Mouse (Mus musculus): Measurements from ENCODE around the gene Erc1. TPM values are rescaled to one million over a fixed set of nuclear protein-coding genes. Genes with fewer than 3 reads are reported as not detected.
"Not testable (repeated sequence)": the region's sequence is repeated elsewhere in the genome, so short reads cannot be mapped to it uniquely, and the experiment has no call there.

Erc1 gene
- polyA plus RNA-seq, 1 experiment from 2014 or later, result 12.7 TPM

DNA sequence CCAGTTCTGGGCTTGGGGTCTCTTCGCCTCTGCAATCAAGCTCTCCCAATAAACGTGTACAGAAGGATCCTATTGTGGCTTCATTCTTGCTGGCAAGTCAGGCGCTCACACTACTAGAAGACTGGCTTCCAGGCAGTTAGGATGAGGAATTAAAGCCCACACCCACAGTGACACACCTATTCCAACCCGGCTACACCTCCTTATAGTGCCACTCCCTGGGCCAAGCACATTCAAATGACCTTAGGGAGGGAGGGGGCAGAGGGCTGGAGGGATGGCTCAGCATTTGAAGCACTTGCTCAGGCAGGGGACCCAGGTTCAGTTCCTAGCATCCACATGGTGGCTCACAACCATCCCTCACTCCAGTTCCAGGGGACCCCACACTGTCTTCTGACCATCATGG is 29.4 kb downstream of the Erc1 start:
- Histone ChIP-seq H3K27me3 (ENCODE audit: control insufficient read depth, insufficient read depth, low read length) (no peaks in the 10 kb centered on the region), H3K4me2 (ENCODE audit: low read depth, low read length) (no peak overlapping the region), H3K9me3 (replicated peaks; ENCODE audit: control insufficient read depth, low read length) (0 out of 2 replicates have a peak, but pooled peaks cover 3% of the 10 kb centered on the region), H3K9ac (ENCODE audit: low read length) (no peak overlapping the region), H3K4me3 (ENCODE audit: low read length) (no peak overlapping the region), H3K36me3 (ENCODE audit: control insufficient read depth, insufficient read depth) (peaks cover 6% of the 10 kb centered on the region), H3K27ac (ENCODE audit: low read length) (no peak overlapping the region), H3K4me1 (ENCODE audit: control insufficient read depth, insufficient read depth, low read length) (no peaks in the 10 kb centered on the region)
- no peak for ATAC-seq (replicated peaks; ENCODE audit: extremely low read depth, insufficient read depth, low FRiP score)
- 93% methylated on average over 4 of the region's 4 CpGs for WGBS

DNA sequence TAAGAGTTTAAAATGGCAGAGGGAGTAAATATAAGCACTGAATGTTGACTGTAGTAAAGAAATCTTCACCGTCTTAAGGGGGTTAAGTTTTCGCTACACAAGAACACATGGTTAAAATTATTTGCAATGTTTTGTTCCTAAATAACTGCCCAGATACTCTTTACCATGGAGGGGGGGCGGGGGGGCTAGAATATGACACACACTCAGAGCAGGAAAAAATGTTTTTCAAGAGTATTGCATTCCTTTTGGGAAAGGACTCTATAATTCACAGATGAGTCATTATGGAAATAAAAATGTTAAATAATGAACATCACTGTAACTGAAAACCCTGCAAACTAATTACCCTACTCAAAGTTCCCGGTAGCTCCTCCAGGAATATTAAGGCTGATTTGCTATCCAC is 32.5 kb downstream of the Erc1 start:
- Histone ChIP-seq H3K4me2 (ENCODE audit: low read depth, low read length) (no peak overlapping the region), H3K4me1 (ENCODE audit: control insufficient read depth, insufficient read depth, low read length) (no peaks in the 10 kb centered on the region), H3K4me3 (ENCODE audit: low read length) (no peak overlapping the region), H3K27ac (ENCODE audit: low read length) (no peak overlapping the region), H3K9ac (ENCODE audit: low read length) (no peak overlapping the region), H3K27me3 (ENCODE audit: control insufficient read depth, insufficient read depth, low read length) (no peaks in the 10 kb centered on the region), H3K9me3 (replicated peaks; ENCODE audit: control insufficient read depth, low read length) (0 out of 2 replicates have a peak, but pooled peaks cover 3% of the 10 kb centered on the region), H3K36me3 (ENCODE audit: control insufficient read depth, insufficient read depth) (peaks cover 6% of the 10 kb centered on the region)
- ATAC-seq (replicated peaks; ENCODE audit: extremely low read depth, insufficient read depth, low FRiP score), result no peak
- 85% methylated on average over 4 of the region's 4 CpGs for WGBS

DNA sequence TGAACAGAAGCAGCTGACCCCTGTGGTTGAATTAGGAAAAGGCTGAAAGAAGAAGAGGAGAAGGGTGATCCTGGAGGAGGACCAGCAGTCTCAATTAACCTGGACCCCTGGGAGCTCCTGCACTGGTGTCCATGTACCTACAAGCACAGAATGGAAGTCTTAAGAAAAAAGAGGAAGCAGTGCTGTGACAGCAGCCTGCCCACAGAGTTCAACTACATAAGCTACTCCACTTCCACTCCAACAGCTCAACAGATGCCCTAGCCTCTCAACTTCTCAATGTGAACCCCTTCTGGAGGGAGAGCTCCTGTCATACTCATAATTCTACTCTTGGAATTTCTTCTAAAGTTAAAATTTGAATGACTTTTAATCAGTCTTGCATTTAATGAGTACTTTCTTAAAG is 34.9 kb downstream of the Erc1 start:
- H3K27me3 ChIP-seq (ENCODE audit: control insufficient read depth, insufficient read depth, low read length); H3K9ac ChIP-seq (ENCODE audit: low read length); H3K9me3 ChIP-seq (replicated peaks; ENCODE audit: control insufficient read depth, low read length); H3K4me1 ChIP-seq (ENCODE audit: control insufficient read depth, insufficient read depth, low read length); H3K36me3 ChIP-seq (ENCODE audit: control insufficient read depth, insufficient read depth); H3K4me3 ChIP-seq (ENCODE audit: low read length); ATAC-seq (replicated peaks; ENCODE audit: extremely low read depth, insufficient read depth, low FRiP score); H3K4me2 ChIP-seq (ENCODE audit: low read depth, low read length); H3K27ac ChIP-seq (ENCODE audit: low read length): not testable (repeated sequence)

DNA sequence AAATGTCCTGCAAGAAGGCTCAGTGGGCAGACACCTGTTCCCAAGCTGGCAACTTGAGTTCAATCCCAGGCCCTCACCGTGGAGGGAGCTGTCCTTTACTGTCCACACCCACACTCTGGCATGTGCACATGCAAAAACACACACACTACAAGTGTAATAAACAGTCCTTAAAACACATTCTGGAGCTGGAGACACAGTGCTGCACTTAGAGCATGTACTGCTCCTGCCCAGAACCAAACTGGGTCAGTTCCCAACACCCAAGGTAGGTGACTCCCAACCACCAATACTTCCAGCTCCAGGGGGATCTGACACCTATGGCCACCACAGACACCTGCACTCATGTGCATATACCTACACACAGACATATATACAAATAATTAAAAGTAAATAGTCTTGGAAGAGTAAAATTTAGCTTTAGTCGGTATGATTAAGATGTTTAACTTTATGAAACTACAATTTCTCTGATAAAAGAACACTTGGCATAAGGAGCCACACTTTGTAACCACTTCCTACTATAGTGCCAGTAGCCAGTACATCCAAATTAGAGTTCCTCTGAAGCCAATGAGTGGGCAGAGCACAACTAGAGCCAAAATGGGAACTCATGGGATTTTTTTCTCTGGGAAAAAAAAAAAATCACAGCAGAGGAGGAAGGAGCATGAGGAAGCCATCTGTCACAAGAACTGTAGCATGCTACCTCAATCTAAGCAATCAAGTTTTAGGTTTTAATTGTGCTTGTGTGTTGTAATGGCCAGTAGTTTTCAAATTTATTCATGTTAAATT is 39.1 kb downstream of the Erc1 start:
- Histone ChIP-seq H3K9ac (ENCODE audit: low read length) (no peak overlapping the region), H3K4me2 (ENCODE audit: low read depth, low read length) (no peak overlapping the region), H3K27ac (ENCODE audit: low read length) (no peak overlapping the region), H3K27me3 (ENCODE audit: control insufficient read depth, insufficient read depth, low read length) (no peaks in the 10 kb centered on the region), H3K9me3 (replicated peaks; ENCODE audit: control insufficient read depth, low read length) (no peaks in the 10 kb centered on the region), H3K4me3 (ENCODE audit: low read length) (no peak overlapping the region), H3K36me3 (ENCODE audit: control insufficient read depth, insufficient read depth) (no peaks in the 10 kb centered on the region), H3K4me1 (ENCODE audit: control insufficient read depth, insufficient read depth, low read length) (no peaks in the 10 kb centered on the region)
- ATAC-seq (replicated peaks; ENCODE audit: extremely low read depth, insufficient read depth, low FRiP score), result no peak
- WGBS, result 74% methylated on average over 2 of the region's 2 CpGs

DNA sequence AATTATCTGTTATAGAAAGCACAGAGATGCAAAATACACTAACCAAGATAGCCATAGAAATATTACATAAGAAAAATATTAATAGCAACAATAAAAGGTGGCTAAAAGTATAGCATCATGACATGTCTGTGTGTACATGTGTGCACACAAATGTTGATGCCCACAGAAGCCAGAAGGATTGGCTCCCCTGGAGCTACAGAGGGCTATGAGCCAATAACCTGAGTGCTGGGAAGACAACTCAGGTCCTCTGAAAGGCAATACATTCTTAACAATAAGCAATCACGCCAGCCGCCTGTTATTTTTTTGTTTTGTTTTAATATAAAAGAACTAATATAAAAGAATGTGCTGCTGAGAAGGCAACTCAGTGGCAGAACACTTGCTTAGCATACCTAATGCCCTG is 44.7 kb downstream of the Erc1 start:
- no peak overlapping the region for H3K4me3 ChIP-seq (ENCODE audit: low read length)
- no peak overlapping the region for H3K4me2 ChIP-seq (ENCODE audit: low read depth, low read length)
- WGBS, result 83% methylated on average over 2 of the region's 2 CpGs
- H3K36me3 ChIP-seq (ENCODE audit: control insufficient read depth, insufficient read depth), result no peaks in the 10 kb centered on the region
- no peak overlapping the region for H3K9ac ChIP-seq (ENCODE audit: low read length)
- no peaks in the 10 kb centered on the region for H3K9me3 ChIP-seq (replicated peaks; ENCODE audit: control insufficient read depth, low read length)
- no peak for ATAC-seq (replicated peaks; ENCODE audit: extremely low read depth, insufficient read depth, low FRiP score)
- no peaks in the 10 kb centered on the region for H3K27me3 ChIP-seq (ENCODE audit: control insufficient read depth, insufficient read depth, low read length)
- H3K4me1 ChIP-seq (ENCODE audit: control insufficient read depth, insufficient read depth, low read length), result no peaks in the 10 kb centered on the region
- no peak overlapping the region for H3K27ac ChIP-seq (ENCODE audit: low read length)

DNA sequence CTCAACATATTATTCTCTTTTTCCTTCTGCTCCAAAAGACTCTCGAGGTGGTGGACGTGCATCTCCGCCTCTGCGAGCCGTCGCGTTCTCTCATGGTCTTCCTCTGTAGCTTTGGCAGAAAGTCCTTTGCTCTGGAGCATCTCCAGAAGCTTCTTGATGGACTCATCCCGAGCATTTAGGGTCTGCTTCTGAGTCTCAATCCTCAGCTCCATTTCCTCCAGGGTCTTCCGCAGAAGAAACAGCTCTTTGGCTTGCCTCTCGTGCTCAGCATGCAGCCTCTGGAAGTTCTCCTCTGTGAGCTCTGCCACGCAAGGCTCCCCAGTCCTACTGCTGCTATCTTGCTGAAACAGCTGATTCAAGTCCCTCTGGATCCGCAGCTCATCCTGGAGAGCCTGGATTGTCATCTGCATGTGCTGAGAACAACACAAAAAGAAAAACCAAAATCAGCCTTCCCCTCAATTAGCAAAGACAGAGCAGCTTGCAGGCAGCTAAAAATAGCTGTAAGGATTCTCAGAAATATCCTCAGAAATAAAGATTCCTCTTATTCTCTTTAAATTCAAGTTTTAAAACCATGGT is 51.0 kb downstream of the Erc1 start:
- Histone ChIP-seq H3K4me3 (ENCODE audit: low read length) (no peak overlapping the region), H3K36me3 (ENCODE audit: control insufficient read depth, insufficient read depth) (peaks cover 6% of the 10 kb centered on the region), H3K9ac (ENCODE audit: low read length) (no peak overlapping the region), H3K4me2 (ENCODE audit: low read depth, low read length) (no peak overlapping the region), H3K4me1 (ENCODE audit: control insufficient read depth, insufficient read depth, low read length) (no peaks in the 10 kb centered on the region), H3K9me3 (replicated peaks; ENCODE audit: control insufficient read depth, low read length) (no peaks in the 10 kb centered on the region), H3K27me3 (ENCODE audit: control insufficient read depth, insufficient read depth, low read length) (no peaks in the 10 kb centered on the region), H3K27ac (ENCODE audit: low read length) (no peak overlapping the region)
- no peak for ATAC-seq (replicated peaks; ENCODE audit: extremely low read depth, insufficient read depth, low FRiP score)
- WGBS, result 88% methylated on average over 12 of the region's 12 CpGs

DNA sequence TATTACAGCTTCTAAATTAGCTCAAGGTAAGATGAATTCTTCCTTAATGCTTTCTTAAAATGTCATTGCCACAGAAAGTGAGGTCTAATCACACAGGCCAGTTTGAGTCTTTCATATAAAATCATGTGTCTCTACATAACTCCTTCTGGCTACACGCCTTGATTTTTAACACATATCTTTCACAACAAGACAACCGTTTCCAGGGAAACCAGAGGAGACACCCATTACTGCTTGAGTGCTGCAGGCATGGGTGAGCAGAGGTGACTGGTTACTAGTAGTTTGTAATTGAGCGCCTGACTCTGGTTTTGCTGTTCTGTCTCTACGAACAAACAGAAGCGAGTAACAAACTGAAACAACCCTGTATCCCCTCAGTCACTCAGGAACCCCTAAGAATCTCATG is 51.7 kb downstream of the Erc1 start:
- no peaks in the 10 kb centered on the region for H3K9me3 ChIP-seq (replicated peaks; ENCODE audit: control insufficient read depth, low read length)
- H3K27ac ChIP-seq (ENCODE audit: low read length), result no peak overlapping the region
- no peaks in the 10 kb centered on the region for H3K4me1 ChIP-seq (ENCODE audit: control insufficient read depth, insufficient read depth, low read length)
- no peak overlapping the region for H3K4me3 ChIP-seq (ENCODE audit: low read length)
- ATAC-seq (replicated peaks; ENCODE audit: extremely low read depth, insufficient read depth, low FRiP score), result no peak
- 91% methylated on average over 5 of the region's 5 CpGs for WGBS
- no peak overlapping the region for H3K9ac ChIP-seq (ENCODE audit: low read length)
- no peaks in the 10 kb centered on the region for H3K27me3 ChIP-seq (ENCODE audit: control insufficient read depth, insufficient read depth, low read length)
- peaks cover 6% of the 10 kb centered on the region for H3K36me3 ChIP-seq (ENCODE audit: control insufficient read depth, insufficient read depth)
- H3K4me2 ChIP-seq (ENCODE audit: low read depth, low read length), result no peak overlapping the region

DNA sequence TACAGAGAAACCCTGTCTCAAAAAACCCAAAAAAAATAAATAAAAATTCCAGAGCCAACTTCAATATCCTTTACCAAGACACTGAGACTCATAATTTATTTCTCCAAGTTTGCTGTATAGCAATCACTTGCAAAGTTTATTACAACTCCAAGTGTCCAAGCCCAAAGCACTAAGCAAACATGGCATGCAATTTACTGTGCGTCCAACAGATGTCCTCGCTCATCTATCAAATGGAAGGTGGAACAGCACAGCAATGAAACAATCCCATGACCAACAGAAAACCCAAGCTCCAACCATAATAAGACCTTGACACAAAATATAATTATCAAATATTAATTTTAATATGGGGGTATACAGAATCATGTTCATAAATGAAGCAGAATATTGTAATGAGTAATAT is 55.4 kb downstream of the Erc1 start:
- Histone ChIP-seq H3K9ac (ENCODE audit: low read length) (no peak overlapping the region), H3K36me3 (ENCODE audit: control insufficient read depth, insufficient read depth) (peaks cover 6% of the 10 kb centered on the region), H3K27me3 (ENCODE audit: control insufficient read depth, insufficient read depth, low read length) (no peaks in the 10 kb centered on the region), H3K27ac (ENCODE audit: low read length) (no peak overlapping the region), H3K9me3 (replicated peaks; ENCODE audit: control insufficient read depth, low read length) (no peaks in the 10 kb centered on the region), H3K4me3 (ENCODE audit: low read length) (no peak overlapping the region), H3K4me1 (ENCODE audit: control insufficient read depth, insufficient read depth, low read length) (no peaks in the 10 kb centered on the region), H3K4me2 (ENCODE audit: low read depth, low read length) (no peak overlapping the region)
- WGBS, result 38% methylated on average over 2 of the region's 2 CpGs
- no peak for ATAC-seq (replicated peaks; ENCODE audit: extremely low read depth, insufficient read depth, low FRiP score)

DNA sequence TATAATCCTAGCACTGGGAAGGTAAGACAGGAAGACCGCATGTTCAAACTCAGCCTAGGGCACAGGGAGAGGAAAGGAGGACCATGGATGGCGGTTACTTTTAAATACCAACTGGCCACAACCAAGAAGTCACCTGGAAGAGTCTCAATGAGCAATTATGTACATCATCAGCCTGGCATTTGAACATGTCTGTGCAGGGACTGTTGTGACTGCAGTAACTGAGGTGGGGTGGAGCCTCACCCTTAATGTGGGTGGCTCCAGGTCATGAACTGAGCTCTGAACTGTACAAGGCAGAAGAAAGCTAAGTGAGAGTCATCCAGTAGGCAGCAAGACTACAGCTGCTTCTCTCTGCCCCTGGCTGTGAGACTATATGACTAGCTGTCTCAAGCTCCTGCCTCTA is 65.6 kb downstream of the Erc1 start:
- 85% methylated on average over 2 of the region's 2 CpGs for WGBS
- H3K9ac ChIP-seq (ENCODE audit: low read length), result no peak overlapping the region
- no peak overlapping the region for H3K27ac ChIP-seq (ENCODE audit: low read length)
- no peak overlapping the region for H3K4me2 ChIP-seq (ENCODE audit: low read depth, low read length)
- H3K4me1 ChIP-seq (ENCODE audit: control insufficient read depth, insufficient read depth, low read length), result no peaks in the 10 kb centered on the region
- no peaks in the 10 kb centered on the region for H3K36me3 ChIP-seq (ENCODE audit: control insufficient read depth, insufficient read depth)
- ATAC-seq (replicated peaks; ENCODE audit: extremely low read depth, insufficient read depth, low FRiP score), result no peak
- no peaks in the 10 kb centered on the region for H3K27me3 ChIP-seq (ENCODE audit: control insufficient read depth, insufficient read depth, low read length)
- H3K9me3 ChIP-seq (replicated peaks; ENCODE audit: control insufficient read depth, low read length), result no peaks in the 10 kb centered on the region
- no peak overlapping the region for H3K4me3 ChIP-seq (ENCODE audit: low read length)

Data from heart, embryonic 16.5 days (tissue).